Mouse (Mus musculus) MEL (cell line): ENCODE measurements around the gene Spag7. TPM values are rescaled to one million over a fixed set of nuclear protein-coding genes. Genes with fewer than 3 reads are reported as not detected.

Source experiments
- DNase-seq: peaks from one replicate; pipeline ENCODE4 v3.0.0; 2011; ENCODE audit warnings: low read depth, low spot score
- H3K27ac ChIP-seq: 2 replicates; pipeline ENCODE4 v1.5.1; 2012; ENCODE audit warnings: low read depth, mild to moderate bottlenecking, control low read depth, low read length, moderate library complexity; ENCODE audit not compliant: control insufficient read depth
- H3K27me3 ChIP-seq, 2 experiments: fragments of 150-350 bp in 1 of 2; sonication (generic) in 1 of 2; 2 replicates each; pipeline ENCODE4 v1.6.1; 2012; ENCODE audit warnings: low read length in 2 of 2, mild to moderate bottlenecking in 2 of 2, improper control_type of control experiment in 1 of 2, moderate library complexity in 1 of 2; ENCODE audit not compliant: insufficient read depth in 2 of 2, control insufficient read depth in 1 of 2
- H3K36me3 ChIP-seq, 2 experiments: 2 replicates each; pipeline ENCODE4 v1.6.1; 2012 to 2014; ENCODE audit warnings: low read length in 2 of 2, improper control_type of control experiment in 1 of 2, inconsistent platforms in 1 of 2, mild to moderate bottlenecking in 1 of 2; ENCODE audit not compliant: insufficient read depth in 2 of 2, control insufficient read depth in 1 of 2
- H3K4me1 ChIP-seq, 2 experiments: fragments of 150-350 bp in 1 of 2; sonication (generic) in 1 of 2; 2 replicates each; pipeline ENCODE4 v1.6.1; 2012; ENCODE audit warnings: low read length in 2 of 2, improper control_type of control experiment in 1 of 2, mild to moderate bottlenecking in 1 of 2; ENCODE audit not compliant: insufficient read depth in 2 of 2, control insufficient read depth in 1 of 2
- H3K4me3 ChIP-seq, 2 experiments: fragments of 150-350 bp in 1 of 2; sonication (generic) in 1 of 2; 2 replicates each; pipeline ENCODE4 v1.5.1; 2012; ENCODE audit warnings: low read depth in 2 of 2, low read length in 2 of 2, mild to moderate bottlenecking in 2 of 2, moderate library complexity in 2 of 2, control low read depth in 1 of 2, improper control_type of control experiment in 1 of 2; ENCODE audit not compliant: control insufficient read depth in 1 of 2, insufficient read depth in 1 of 2
- H3K79me2 ChIP-seq: 2 replicates; pipeline ENCODE4 v1.6.1; 2012; ENCODE audit warnings: mild to moderate bottlenecking, low read length, moderate library complexity; ENCODE audit not compliant: control insufficient read depth, poor library complexity, insufficient read depth
- H3K9ac ChIP-seq: 2 replicates; pipeline ENCODE4 v1.6.1; 2012; ENCODE audit warnings: low read depth, mild to moderate bottlenecking, control low read depth, low read length, moderate library complexity; ENCODE audit not compliant: control insufficient read depth, poor library complexity, severe bottlenecking
- H3K9me3 ChIP-seq: fragments of 150-350 bp; sonication (generic); replicated peaks from 2 replicates; pipeline ENCODE4 v1.6.1; 2012; ENCODE audit warnings: mild to moderate bottlenecking, low read length, improper control_type of control experiment, moderate library complexity; ENCODE audit not compliant: insufficient read depth
- ETS1 ChIP-seq: IDR thresholded peaks from 2 replicates; pipeline ENCODE4 v1.6.1; 2012; ENCODE audit warnings: low read depth, mild to moderate bottlenecking, inconsistent platforms, low read length, improper control_type of control experiment, moderate library complexity
- HCFC1 ChIP-seq: IDR thresholded peaks from 2 replicates; pipeline ENCODE4 v1.6.1; 2012; ENCODE audit warnings: low read depth, mild to moderate bottlenecking, inconsistent platforms, low read length, improper control_type of control experiment, moderate library complexity
- JUND ChIP-seq: IDR thresholded peaks from 2 replicates; pipeline ENCODE4 v1.6.1; 2011; ENCODE audit warnings: low read depth, mild to moderate bottlenecking, improper control_type of control experiment, low read length
- MAZ ChIP-seq: IDR thresholded peaks from 2 replicates; pipeline ENCODE4 v1.6.1; 2012; ENCODE audit warnings: low read depth, mild to moderate bottlenecking, inconsistent platforms, low read length, improper control_type of control experiment
- MEF2A ChIP-seq: IDR thresholded peaks from 2 replicates; pipeline ENCODE4 v1.6.1; 2014; ENCODE audit warnings: low read depth, mild to moderate bottlenecking, inconsistent platforms, low read length, improper control_type of control experiment; ENCODE audit not compliant: poor library complexity, insufficient replicate concordance, severe bottlenecking; ENCODE audit errors: extremely low read depth
- MYB ChIP-seq: IDR thresholded peaks from 2 replicates; pipeline ENCODE4 v1.6.1; 2011; ENCODE audit warnings: mild to moderate bottlenecking, low read depth, low read length, improper control_type of control experiment
- MYC ChIP-seq: IDR thresholded peaks from 2 replicates; pipeline ENCODE4 v1.6.1; 2011; ENCODE audit warnings: low read depth, mild to moderate bottlenecking, low read length, improper control_type of control experiment, moderate library complexity
- NELFE ChIP-seq: IDR thresholded peaks from 2 replicates; pipeline ENCODE4 v1.6.1; 2011; ENCODE audit warnings: low read depth, low read length, improper control_type of control experiment
- NRF1 ChIP-seq: IDR thresholded peaks from 2 replicates; pipeline ENCODE4 v1.6.1; 2014; ENCODE audit warnings: low read depth, mild to moderate bottlenecking, inconsistent platforms, low read length, improper control_type of control experiment, moderate library complexity; ENCODE audit not compliant: poor library complexity, insufficient read depth, severe bottlenecking
- POLR2AphosphoS5 ChIP-seq: IDR thresholded peaks from 2 replicates; pipeline ENCODE4 v1.6.1; 2012; ENCODE audit warnings: low read depth, borderline replicate concordance, mild to moderate bottlenecking, inconsistent platforms, low read length, moderate library complexity, mixed read lengths
- RAD21 ChIP-seq: IDR thresholded peaks from 2 replicates; pipeline ENCODE4 v1.6.1; 2011; ENCODE audit warnings: mild to moderate bottlenecking, low read depth, low read length, improper control_type of control experiment
- RCOR1 ChIP-seq: IDR thresholded peaks from 2 replicates; pipeline ENCODE4 v1.6.1; 2012; ENCODE audit warnings: low read depth, mild to moderate bottlenecking, inconsistent platforms, low read length, improper control_type of control experiment
- SIN3A ChIP-seq: IDR thresholded peaks from 2 replicates; pipeline ENCODE4 v1.6.1; 2012; ENCODE audit warnings: low read length, improper control_type of control experiment, inconsistent platforms
- UBTF ChIP-seq: IDR thresholded peaks from 2 replicates; pipeline ENCODE4 v1.6.1; 2012; ENCODE audit warnings: low read depth, mild to moderate bottlenecking, inconsistent platforms, low read length, improper control_type of control experiment, moderate library complexity, borderline replicate concordance; ENCODE audit not compliant: insufficient read depth
- USF1 ChIP-seq: IDR thresholded peaks from 2 replicates; pipeline ENCODE4 v1.6.1; 2014; ENCODE audit warnings: low read depth, mild to moderate bottlenecking, inconsistent platforms, low read length, improper control_type of control experiment, moderate library complexity
- ZNF384 ChIP-seq: IDR thresholded peaks from 2 replicates; pipeline ENCODE4 v1.6.1; 2012; ENCODE audit warnings: low read depth, mild to moderate bottlenecking, inconsistent platforms, low read length, improper control_type of control experiment
- polyA plus RNA-seq, 2 experiments: library from polyadenylated mRNA; stranded (reverse) in 1 of 2; unstranded in 1 of 2; fragments of >175 nt in 1 of 2; fragments of >200 nt in 1 of 2; gene quantifications; 2 replicates each; pipeline versions ENCODE4 v1.2.1 to v1.2.4; 2012; ENCODE audit warnings: low replicate concordance in 2 of 2, low read depth in 1 of 2; ENCODE audit not compliant: insufficient read length in 2 of 2, insufficient read depth in 1 of 2, missing spikeins in 1 of 2
- total RNA-seq: library from RNA; depleted of rRNA; stranded (reverse); fragments of 300-350 nt; gene quantifications from 2 replicates; pipeline ENCODE4 v1.2.3, GENCODE M21; 2012

Gene Spag7
- total and polyA plus RNA-seq, 3 experiments = 76.4 to 99.6 TPM; not detected in 1

DNA sequence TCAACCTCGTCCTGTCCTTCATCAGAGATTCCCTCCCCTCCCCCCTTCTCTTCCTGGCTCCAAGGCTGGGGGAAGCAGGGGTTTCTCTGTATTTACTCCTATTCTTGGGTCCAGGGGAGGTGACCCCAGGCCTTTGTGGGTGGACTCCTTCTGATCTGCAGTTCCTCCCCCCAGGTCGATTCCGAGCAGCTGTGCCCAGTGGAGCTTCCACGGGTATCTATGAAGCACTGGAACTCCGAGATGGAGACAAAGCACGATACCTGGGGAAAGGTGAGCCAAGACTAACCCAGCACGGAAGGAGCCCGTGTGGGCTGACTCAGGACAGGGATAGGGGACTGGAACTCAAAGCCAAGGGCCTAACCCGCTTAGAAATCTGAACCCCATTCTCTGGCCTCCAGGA is 11.2 kb downstream of the Spag7 start:
- Histone ChIP-seq H3K79me2 (peaks cover 31% of the 10 kb centered on the region), H3K9ac (no peak overlapping the region), H3K9me3 (no peaks in the 10 kb centered on the region), H3K4me3 (no peak overlapping the region), H3K27ac (no peak overlapping the region), H3K27me3 (no peaks in the 10 kb centered on the region), H3K36me3 (peaks cover 3 to 8% of the 10 kb centered on the region in 2 experiments), H3K4me1 (peaks cover 2 to 14% of the 10 kb centered on the region in 2 experiments)
- no peak for DNase-seq
- no peak for TF ChIP-seq NELFE
- no peak for TF ChIP-seq MEF2A
- no peak for TF ChIP-seq RCOR1
- no peak for TF ChIP-seq UBTF
- no peak for TF ChIP-seq ETS1
- TF ChIP-seq USF1 = no peak
- TF ChIP-seq NRF1 = no peak
- no peak for TF ChIP-seq RAD21
- TF ChIP-seq JUND = no peak
- TF ChIP-seq MYB = no peak

DNA sequence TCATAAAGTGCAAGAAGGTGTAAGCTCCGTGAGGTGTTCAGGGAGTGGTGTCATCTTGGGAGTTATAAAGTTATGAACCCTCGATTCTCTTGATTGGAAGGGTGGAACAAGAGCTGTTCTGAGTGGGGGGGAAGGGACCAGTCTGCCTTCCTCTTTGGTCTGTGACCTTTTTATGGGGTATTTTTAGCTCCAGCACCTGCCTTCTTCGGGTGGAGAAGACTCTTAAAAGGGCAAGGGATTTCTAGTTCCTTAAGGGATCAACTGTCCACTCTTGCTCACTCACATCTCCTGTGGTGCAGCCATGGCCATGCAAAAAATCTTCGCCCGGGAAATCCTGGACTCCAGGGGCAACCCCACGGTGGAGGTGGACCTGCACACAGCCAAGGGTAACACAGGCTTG is 11.6 kb downstream of the Spag7 start:
- Histone ChIP-seq H3K27me3 (no peaks in the 10 kb centered on the region), H3K4me3 (no peak overlapping the region), H3K9me3 (no peaks in the 10 kb centered on the region), H3K27ac (peak overlapping the region; percentile 99)
- no peak for DNase-seq
- 0 out of 2 replicates have a peak, but pooled peaks have one; percentile 5 for TF ChIP-seq NELFE
- no peak for TF ChIP-seq MYC
- TF ChIP-seq, all 39 proteins: peak for 1
- Histone ChIP-seq H3K36me3 (peaks cover 3 to 13% of the 10 kb centered on the region in 2 experiments), H3K9ac (peak overlapping the region; percentile 88; the same call in 1 of the 2 replicates), H3K79me2 (peaks cover 35% of the 10 kb centered on the region), H3K4me1 (peaks cover 2 to 18% of the 10 kb centered on the region in 2 experiments)

DNA sequence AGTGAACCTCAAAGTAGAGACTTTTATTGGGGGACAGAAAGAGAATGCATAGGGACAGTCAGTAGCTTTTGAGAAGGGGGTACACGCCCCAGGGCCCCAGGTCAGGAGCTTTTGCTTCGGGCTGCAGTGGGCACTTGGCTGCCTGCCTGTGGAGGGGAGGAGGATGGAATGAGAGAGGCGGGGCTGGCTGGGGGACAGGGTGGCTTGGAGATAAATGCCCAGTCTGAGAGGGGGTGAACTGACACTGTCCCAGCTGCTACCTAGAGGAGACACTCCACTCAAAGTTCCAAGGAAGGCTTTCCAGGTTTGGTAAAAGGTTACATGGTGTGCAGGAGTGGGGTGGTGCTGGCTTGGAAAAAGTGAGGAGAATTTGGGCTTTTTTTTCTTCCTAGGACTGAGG is 12.3 kb downstream of the Spag7 start, which contains the start of gene Eno3:
Gene Eno3, plus strand, starts transcription at position 239 of the 400 bp plus-strand sequence.
- H3K4me3 ChIP-seq = peak within 1 kb of the TSS; percentile 74 to 80
- peaks cover 2 to 23% of the 10 kb centered on the region in 2 experiments for H3K4me1 ChIP-seq
- H3K79me2 ChIP-seq = peaks cover 41% of the 10 kb centered on the region
- H3K27ac ChIP-seq = peak within 1 kb of the TSS; percentile 99
- H3K9ac ChIP-seq = peak within 1 kb of the TSS; percentile 88
- H3K27me3 ChIP-seq = no peaks in the 10 kb centered on the region
- TF ChIP-seq MAZ (no peak), SIN3A (0 out of 2 replicates have a peak, but pooled peaks have one; percentile 3), NRF1 (no peak), ZNF384 (0 out of 2 replicates have a peak, but pooled peaks have one; percentile 50), NELFE (0 out of 2 replicates have a peak, but pooled peaks have one; percentile 18), POLR2AphosphoS5 (no peak), HCFC1 (no peak), RCOR1 (no peak)
- TF ChIP-seq, all 39 proteins: peak for 3
- Histone ChIP-seq H3K9me3 (no peaks in the 10 kb centered on the region), H3K36me3 (peaks cover 6 to 19% of the 10 kb centered on the region in 2 experiments; a peak in 3 of 4 replicates)
- DNase-seq = peak; percentile 63
